Mouse (Mus musculus) c-Kit-positive CD71-positive TER-119-negative erythroid progenitor cells, embryonic 14.5 days (primary cell): ENCODE data around the gene Nprl3.

Source experiments
- DNase-seq: peaks from one replicate; pipeline ENCODE4 v3.0.0-alpha.2; 2013; ENCODE audit warnings: low read depth

The Nprl3 gene

GRCm38 (mm10) chr11:32244617-32245016, 22.9 kb downstream of the Nprl3 start:
- no peak for DNase-seq

GRCm38 (mm10) chr11:32244064-32244463, 23.4 kb downstream of the Nprl3 start:
- DNase-seq, result no peak

GRCm38 (mm10) chr11:32243205-32243955, 24.1 kb downstream of the Nprl3 start:
- no peak for DNase-seq

GRCm38 (mm10) chr11:32242209-32242608, 25.3 kb downstream of the Nprl3 start:
- no peak for DNase-seq

- no peak for DNase-seq
Measured at GRCm38 (mm10) chr11:32241391-32241790, 26.1 kb downstream of the Nprl3 start.

GRCm38 (mm10) chr11:32238093-32238860, 29.2 kb downstream of the Nprl3 start:
- no peak for DNase-seq

GRCm38 (mm10) chr11:32237411-32237795, 30.1 kb downstream of the Nprl3 start:
- DNase-seq, result no peak

GRCm38 (mm10) chr11:32236712-32237410, 30.6 kb downstream of the Nprl3 start:
- no peak for DNase-seq

GRCm38 (mm10) chr11:32236132-32236531, 31.4 kb downstream of the Nprl3 start:
- DNase-seq, result no peak

GRCm38 (mm10) chr11:32235646-32236045, 31.9 kb downstream of the Nprl3 start:
- no peak for DNase-seq

- no peak for DNase-seq
Measured at GRCm38 (mm10) chr11:32234816-32235485, 32.6 kb downstream of the Nprl3 start.

- DNase-seq, result no peak
Measured at GRCm38 (mm10) chr11:32233895-32234294, 33.6 kb downstream of the Nprl3 start.

GRCm38 (mm10) chr11:32232848-32233247, 34.7 kb downstream of the Nprl3 start:
- DNase-seq, result no peak

- DNase-seq, result no peak
Measured at GRCm38 (mm10) chr11:32231125-32231524, 36.4 kb downstream of the Nprl3 start.

GRCm38 (mm10) chr11:32230220-32230619, 37.3 kb downstream of the Nprl3 start:
- no peak for DNase-seq

GRCm38 (mm10) chr11:32228292-32228845, 39.1 kb downstream of the Nprl3 start:
- DNase-seq, result no peak

- no peak for DNase-seq
Measured at GRCm38 (mm10) chr11:32227555-32227954, 40.0 kb downstream of the Nprl3 start.

GRCm38 (mm10) chr11:32227041-32227440, 40.5 kb downstream of the Nprl3 start:
- DNase-seq, result no peak

GRCm38 (mm10) chr11:32226124-32226871, 41.2 kb downstream of the Nprl3 start, which contains the start of gene Mpg:
TSS of gene Mpg (plus strand) at chr11:32226505.
- peak; percentile 81 for DNase-seq

- no peak for DNase-seq
Measured at GRCm38 (mm10) chr11:32225222-32226104, 42.0 kb downstream of the Nprl3 start.
